ENCODE assay signal across 10 mouse cellular contexts in the genomic region with DNA sequence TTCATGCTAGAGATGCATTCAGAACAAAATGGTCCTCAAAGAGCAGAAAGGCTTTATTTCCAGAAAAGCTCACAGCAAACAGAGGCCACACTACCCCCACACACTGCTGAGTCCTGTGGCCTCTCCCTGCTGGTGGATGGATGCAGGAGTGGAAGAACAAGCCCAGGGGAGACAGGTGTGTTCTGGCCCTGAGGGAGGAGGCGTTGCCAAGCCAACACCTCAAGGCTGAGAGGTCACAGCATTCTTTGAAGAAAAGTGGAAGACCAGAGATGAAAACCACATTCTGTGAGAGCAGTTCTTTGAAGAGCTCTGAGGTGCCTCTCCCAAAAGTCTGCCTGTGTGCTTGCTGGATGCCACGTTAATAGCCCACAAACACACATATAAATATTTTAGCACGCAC.
DNase-seq lines count a peak whose midpoint lies in the region; ATAC-seq and TF ChIP-seq lines count a peak whose summit lies in the region.
"Had no signal": no experiment of that assay in that cellular context is flagged by ENCODE, and none has a peak within 500 bp of the region (broad histone marks: within the 10 kb centered on the region; RNA-seq: fewer than 3 reads in every experiment).

No protein-coding gene starts in this region.

- no peaks in the 10 kb centered on the region for H3K27me3 ChIP-seq in heart, postnatal 0 days (ENCODE audit: control insufficient read depth, insufficient read depth, low read length)
- no peaks in the 10 kb centered on the region for H3K27me3 ChIP-seq in hindbrain, postnatal 0 days (ENCODE audit: insufficient read depth, low read length)
- H3K27me3 ChIP-seq: kidney, embryonic 15.5 days had no signal

- H3K9me3 ChIP-seq in heart, postnatal 0 days (replicated peaks; ENCODE audit: control insufficient read depth, low read length) = no peaks in the 10 kb centered on the region
- no peaks in the 10 kb centered on the region for H3K9me3 ChIP-seq in hindbrain, postnatal 0 days (ENCODE audit: low read length)
- H3K9me3 ChIP-seq: kidney, embryonic 15.5 days had no signal

- H3K27ac ChIP-seq in heart, postnatal 0 days (ENCODE audit: low read depth) = no peak overlapping the region
- H3K27ac ChIP-seq in hindbrain, postnatal 0 days = peak overlapping the region; percentile 11; the same call in 1 of the 2 replicates

- H3K9ac ChIP-seq in heart, postnatal 0 days (replicated peaks; ENCODE audit: low read depth, low read length) = 0 out of 2 replicates have a peak overlapping the region, but pooled peaks have one; percentile 26
- H3K9ac ChIP-seq in hindbrain, postnatal 0 days (replicated peaks; ENCODE audit: low read length) = no peak overlapping the region
- H3K9ac ChIP-seq: kidney, embryonic 15.5 days had no signal

- no peak for TF ChIP-seq CTCF in heart, postnatal 0 days (IDR thresholded peaks at IDR 0.05; ENCODE audit: low read depth)
- no peak for TF ChIP-seq CTCF in hindbrain, postnatal 0 days (IDR thresholded peaks at IDR 0.05; ENCODE audit: low read depth)

- no peak for DNase-seq in heart, postnatal 0 days (ENCODE audit: low spot score)
- DNase-seq in heart, postnatal 10 days = no peak
- DNase-seq in retina, postnatal 1 day = peak; percentile 21
- no peak for DNase-seq in retina, embryonic 14.5 days (ENCODE audit: low spot score)
- no peak for DNase-seq in hindbrain, postnatal 0 days (ENCODE audit: low spot score)
- DNase-seq in urinary bladder, postnatal 36 days (ENCODE audit: low spot score in 2 of 2) = no peak
- DNase-seq in left cerebral cortex, postnatal 14 days (ENCODE audit: low spot score in 2 of 2) = no peak
- no peak for DNase-seq in kidney, postnatal 14 days

- peaks cover 12% of the 10 kb centered on the region for H3K4me1 ChIP-seq in heart, postnatal 0 days (ENCODE audit: control insufficient read depth, insufficient read depth)
- peaks cover 11% of the 10 kb centered on the region; the same call in 1 of the 2 replicates for H3K4me1 ChIP-seq in hindbrain, postnatal 0 days (ENCODE audit: insufficient read depth, low read length)

- no peak overlapping the region for H3K4me3 ChIP-seq in heart, postnatal 0 days (ENCODE audit: low read depth, low read length)
- no peak overlapping the region for H3K4me3 ChIP-seq in hindbrain, postnatal 0 days (ENCODE audit: low read length)
- H3K4me3 ChIP-seq: erythroblast, embryonic 14.5 days had no signal

- H3K4me2 ChIP-seq in heart, postnatal 0 days (ENCODE audit: low read depth, low read length) = no peak overlapping the region
- peak overlapping the region; percentile 44; the same call in 1 of the 2 replicates for H3K4me2 ChIP-seq in hindbrain, postnatal 0 days (ENCODE audit: low read depth, low read length)

- no peak for ATAC-seq in heart, postnatal 0 days (ENCODE audit: insufficient read depth, low read depth)
- ATAC-seq in hindbrain, postnatal 0 days = no peak

- WGBS in heart, postnatal 0 days = 69% methylated on average over 3 of the region's 3 CpGs
- 23% methylated on average over 3 of the region's 3 CpGs for WGBS in hindbrain, postnatal 0 days

- no peaks in the 10 kb centered on the region for H3K36me3 ChIP-seq in heart, postnatal 0 days (replicated peaks; ENCODE audit: control insufficient read depth, insufficient read depth, low read length)
- no peaks in the 10 kb centered on the region for H3K36me3 ChIP-seq in hindbrain, postnatal 0 days (ENCODE audit: insufficient read depth, low read length)
- H3K36me3 ChIP-seq: kidney, embryonic 15.5 days had no signal

- intact Hi-C loops in heart, postnatal 10 days (cut with DNase I) = loop anchor here (5.0 kb wide), 1 partner anchor 62 kb away; no protein-coding TSS in a partner anchor
- intact Hi-C loops in left cerebral cortex, postnatal 14 days (cut with DNase I) = no loop called here

- TF ChIP-seq EP300 in heart, postnatal 0 days (IDR thresholded peaks at IDR 0.05; ENCODE audit: low read depth) = no peak
